Mouse (Mus musculus) heart, postnatal 4 days (tissue): ENCODE data around the gene Sypl. TPM values are rescaled to one million over a fixed set of nuclear protein-coding genes. Genes with fewer than 3 reads are reported as not detected.
A peak's percentile ranks its signal among the peaks of the same experiment; 100 is the strongest.
"Not testable (repeated sequence)": the region's sequence is repeated elsewhere in the genome, so short reads cannot be mapped to it uniquely, and the experiment has no call there.

Experiments
- DNase-seq: peaks from one replicate; pipeline ENCODE4 v3.0.0; 2021
- total RNA-seq, 2 experiments: library from RNA; stranded (reverse); gene quantifications; 2 replicates each; pipeline ENCODE4 v1.2.3; 2021

Gene Sypl
- total RNA-seq, 2 experiments from 2014 or later = 83.3 to 87.0 TPM

DNA sequence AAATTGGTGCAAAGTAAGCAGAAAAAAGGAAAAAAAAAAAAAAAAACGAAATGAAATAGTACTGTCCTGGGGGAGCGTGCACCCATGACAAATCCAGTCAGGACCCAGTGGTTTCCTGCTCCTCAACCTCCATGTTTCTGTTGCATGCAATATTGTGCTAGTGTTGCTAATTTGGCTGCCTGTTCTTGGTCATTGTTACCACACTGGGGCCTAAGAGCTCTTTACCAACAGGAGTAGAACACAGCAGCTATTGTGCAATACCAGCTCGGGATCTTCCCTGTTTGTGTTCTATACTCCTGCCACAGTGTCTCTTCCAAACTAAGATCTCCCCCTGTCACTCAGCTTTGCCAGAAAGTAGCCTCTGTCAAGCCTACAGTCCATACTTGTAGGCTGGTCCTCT lies 9.7 kb upstream of the Sypl start:
- no peak for DNase-seq

DNA sequence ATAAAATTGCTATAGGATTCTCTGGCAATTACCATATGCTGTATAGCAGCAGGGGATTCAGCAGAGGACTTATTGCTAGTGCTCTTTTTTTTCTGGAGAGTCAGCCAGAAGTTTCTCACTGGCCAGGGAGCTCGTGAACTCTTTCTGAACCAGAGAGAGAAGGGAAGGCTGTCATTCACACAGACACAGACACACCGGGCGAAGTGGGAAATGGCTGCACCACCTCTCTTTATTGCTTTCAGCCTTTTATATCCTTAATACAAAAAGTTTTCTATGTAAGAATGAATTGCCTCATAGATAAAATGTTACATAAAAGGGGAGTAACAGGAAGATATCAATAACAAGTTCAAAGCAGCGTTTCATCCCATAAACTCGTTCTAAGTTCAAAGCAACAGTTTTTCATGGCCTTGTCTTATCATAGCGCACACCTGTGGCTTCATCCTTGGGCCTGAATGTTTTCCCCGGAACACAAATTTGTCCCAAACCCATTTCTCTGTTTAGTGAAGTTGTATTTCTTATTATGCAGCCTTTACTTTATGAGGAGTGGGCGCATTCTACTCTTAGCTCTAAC lies 8.7 kb upstream of the Sypl start:
- no peak for DNase-seq

DNA sequence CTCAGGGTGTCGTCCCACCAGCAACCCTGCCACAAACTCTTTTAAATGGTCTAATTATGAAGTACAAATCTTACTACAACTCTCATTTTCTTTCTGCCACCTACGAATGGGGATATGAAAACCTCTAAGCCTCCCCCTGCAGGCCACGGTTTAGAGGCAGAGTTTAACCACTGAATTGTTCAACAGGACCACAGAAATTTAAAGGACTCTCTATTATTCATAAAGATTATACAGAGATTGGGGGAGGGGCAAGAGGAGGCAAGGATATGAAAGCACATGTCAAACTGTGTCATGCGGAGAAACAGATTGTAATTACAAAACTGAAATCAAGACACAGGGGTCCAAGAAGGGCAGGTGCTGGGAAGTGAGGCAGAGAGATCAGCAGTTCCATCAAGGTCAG lies 7.3 kb upstream of the Sypl start:
- DNase-seq = no peak

- peak; percentile 51 for DNase-seq
Observed at GRCm38 (mm10) chr12:32952416-32952815, 1.3 kb upstream of the Sypl start.

DNA sequence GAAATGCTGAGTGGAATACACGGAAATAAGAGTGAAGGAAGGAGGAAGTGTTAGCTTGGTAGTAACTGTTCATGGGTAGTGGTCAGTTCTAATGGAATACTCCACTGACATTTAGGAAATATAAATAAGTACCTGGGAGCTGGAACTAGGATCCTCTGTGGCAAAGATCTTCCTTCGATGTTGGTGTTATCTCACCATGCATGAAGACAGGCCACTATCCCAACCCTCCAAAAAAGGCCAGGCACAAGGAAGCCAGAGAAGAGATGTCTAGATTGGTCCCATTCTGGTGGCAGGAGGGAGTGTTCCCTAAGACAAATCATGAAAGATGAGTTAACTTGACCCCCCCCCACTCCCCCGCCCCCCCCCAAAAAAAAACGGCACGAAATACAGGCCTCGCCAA lies 625 bp upstream of the Sypl start:
- DNase-seq = no peak

GRCm38 (mm10) chr12:32954216-32955021 lies 728 bp downstream of the Sypl start:
- DNase-seq = no peak

DNA sequence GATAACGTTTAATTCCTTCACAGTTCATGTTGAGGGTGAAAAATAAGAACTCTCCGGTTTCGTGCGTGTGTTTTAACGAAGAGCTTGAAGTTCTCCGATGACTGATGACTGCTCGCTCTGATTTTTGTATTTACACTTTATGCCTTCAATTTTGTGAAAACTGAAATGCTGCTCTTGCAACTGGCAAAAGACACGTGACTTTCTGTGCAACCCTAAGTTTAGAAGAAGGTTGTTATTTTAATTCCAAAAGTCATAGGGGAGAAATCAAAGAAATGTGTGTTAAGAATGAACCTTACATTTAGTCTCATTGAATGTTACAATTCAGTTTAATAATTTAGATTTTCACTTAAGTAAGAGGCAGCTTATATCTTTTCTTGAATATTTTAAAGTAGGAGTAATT lies 1.3 kb downstream of the Sypl start:
- no peak for DNase-seq

DNA sequence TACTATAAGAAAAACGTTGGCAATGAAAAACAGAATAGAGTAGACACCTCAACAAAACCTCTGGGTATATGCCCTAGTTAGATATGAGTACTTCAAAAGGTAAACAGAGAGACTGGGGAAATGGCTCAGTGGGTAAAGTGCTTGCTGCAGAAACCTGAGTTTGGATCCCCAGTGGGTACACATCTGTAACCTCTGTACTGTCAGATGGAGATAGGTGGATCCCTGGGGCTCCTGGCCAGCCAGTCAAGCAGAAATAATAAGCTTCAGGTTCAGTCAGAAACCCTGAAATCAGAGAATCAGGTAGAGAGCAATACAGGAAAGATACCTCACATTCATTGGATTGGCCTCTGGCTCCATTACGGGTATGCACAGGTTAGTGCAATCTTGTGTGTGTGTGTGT lies 3.5 kb downstream of the Sypl start:
- DNase-seq = no peak

DNA sequence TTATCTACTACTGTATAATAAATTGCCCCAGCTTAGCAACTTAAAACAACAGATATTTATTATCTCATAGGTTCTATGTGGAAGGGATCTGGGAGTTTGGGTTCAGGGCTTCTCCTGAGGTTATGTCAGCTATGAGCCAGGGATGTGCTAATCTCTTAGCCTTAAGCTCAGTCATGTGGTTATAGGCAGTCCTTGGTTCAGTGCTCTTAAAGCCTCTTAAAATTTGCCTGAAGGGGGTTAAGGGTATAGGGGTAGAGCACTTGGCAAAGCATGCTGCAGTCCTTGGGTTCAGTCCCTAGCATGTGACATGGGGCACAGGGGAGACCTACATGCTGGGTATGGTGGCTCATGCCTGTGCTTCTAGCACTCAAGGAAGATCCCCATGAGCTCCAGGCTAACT lies 8.4 kb downstream of the Sypl start:
- DNase-seq = no peak

- no peak for DNase-seq
Observed at GRCm38 (mm10) chr12:32963858-32964257, 10.2 kb downstream of the Sypl start.

DNA sequence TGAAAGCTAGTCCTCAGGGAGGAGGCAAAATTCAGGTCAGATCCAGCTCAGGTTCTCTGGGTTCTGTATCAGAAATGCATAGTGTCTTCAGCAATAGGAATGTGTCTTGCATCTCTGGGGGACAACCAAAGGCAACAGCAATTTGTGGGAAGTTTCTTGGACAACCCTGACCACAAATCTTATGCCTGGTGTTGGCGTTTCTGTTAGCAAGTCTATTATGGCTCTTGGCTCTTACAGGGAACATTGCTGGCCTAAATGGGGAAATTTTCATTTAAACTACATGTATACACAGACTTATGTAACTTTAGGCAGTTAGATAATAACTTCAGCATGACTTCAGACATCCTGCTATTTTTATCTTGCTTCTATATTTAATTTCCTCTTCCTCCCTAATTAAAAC lies 18.6 kb downstream of the Sypl start:
- no peak for DNase-seq

DNA sequence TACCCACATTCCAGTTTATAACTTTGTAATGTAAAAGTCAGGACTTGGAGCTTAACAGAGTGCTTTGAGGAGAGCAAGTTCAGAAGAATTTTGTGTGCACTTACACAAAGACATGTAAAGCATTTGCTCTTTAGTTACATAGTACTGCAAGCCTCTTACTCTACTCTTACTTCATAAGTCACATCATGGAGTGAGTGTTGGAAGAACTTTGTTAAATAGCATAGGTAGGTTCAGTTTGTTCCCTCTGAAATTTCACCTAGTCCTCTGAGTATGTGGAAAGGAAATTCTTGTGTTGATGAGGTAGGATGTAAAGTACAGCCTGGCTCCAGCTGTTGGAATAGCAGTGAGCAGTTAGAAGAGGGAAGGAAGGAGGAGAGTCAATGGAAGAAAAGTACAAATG lies 21.2 kb downstream of the Sypl start:
- DNase-seq = no peak

DNA sequence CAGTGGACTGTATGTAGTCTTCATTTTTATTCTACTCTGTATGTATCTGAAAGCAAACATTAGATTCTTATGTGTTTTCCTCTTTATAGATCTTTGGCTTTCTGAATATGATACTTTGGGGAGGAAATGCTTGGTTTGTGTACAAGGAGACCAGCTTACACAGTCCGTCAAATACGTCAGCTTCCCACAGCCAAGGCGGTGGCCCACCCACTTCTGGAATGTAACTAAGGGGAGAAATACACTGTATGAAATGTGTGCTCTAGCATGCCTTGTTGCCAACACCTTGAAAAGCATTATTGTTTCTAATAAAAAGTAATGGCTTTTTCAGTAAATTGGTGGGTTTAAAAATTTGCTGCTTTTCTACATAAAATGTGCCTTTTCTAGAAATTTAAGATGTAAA lies 21.8 kb downstream of the Sypl start:
- no peak for DNase-seq

DNA sequence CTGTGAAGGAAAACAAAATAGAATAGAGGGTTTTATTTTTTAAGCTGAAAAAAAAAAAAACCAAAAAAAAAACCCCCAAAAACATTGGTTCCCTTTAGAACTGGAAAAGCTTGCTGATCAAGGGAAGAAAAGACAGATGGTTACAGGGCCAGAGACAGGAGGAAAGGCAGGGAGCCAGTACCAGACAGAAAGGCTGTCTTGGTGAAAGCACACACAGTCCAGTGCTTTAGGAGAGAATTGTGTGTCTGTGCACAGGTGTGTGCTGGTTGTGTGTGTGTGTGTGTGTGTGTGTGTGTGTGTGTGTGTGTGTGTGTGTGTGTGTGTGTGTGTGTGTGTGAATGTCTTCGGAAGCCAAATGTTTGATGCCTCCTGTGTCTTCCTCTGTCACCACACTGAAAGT lies 28.9 kb downstream of the Sypl start:
- DNase-seq = no peak

DNA sequence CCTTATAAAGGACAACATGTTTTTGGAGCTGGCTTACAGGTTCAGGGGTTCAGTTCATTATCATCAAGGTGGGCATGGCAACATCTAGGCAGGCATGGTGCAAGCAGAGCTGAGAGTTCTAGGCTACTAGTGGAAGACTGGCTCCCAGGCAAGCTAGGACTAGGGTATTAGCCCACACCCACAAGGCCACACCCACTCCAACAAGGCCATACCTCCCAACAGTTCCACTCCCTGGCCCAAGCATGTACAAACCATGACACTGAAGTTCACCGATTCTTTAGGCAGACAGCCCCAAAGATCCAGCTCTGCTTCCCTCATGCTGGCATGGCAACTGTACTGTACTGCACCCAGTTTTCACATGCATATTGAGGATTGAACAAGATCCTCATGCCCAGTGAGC lies 29.4 kb downstream of the Sypl start:
- no peak for DNase-seq

DNA sequence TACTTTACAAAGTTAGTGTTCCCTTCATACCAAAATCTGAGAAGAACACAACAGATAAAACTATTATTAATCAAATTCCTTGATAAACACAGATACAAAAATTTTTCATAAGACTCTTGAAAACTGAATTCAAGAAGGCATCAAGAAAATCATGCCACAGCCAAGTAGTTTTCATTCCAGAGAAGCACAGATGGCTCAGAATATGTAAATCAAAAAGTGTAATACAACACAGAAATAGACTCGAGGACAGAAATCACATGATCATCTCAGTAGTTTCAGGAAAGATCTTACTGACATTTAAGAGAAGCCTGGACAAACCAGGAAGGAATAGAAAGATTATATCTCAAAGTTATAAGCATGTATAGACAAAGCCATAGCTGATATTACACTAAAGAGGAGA lies 32.6 kb downstream of the Sypl start:
- no peak for DNase-seq

- DNase-seq = peak; percentile 27
Observed at GRCm38 (mm10) chr12:32989731-32990130, 36.0 kb downstream of the Sypl start.

DNA sequence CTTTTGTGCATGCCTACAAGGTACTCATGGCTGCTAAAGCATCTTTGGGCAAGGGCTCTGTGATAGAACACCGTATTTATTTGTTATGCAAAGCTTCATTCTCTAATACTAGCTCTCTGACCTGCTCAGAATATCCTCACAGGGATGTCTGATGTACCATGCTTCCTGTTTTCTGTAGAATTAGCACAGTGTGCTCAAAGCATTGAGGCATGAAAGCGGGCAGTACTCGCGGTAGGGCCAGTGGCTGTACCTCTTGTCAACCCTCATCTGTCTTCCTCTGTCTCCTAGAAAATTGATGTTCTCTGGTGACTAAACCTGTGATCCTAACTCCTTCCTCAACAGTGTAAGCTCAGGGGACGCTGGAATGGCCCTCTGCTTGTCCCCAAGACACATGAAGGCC lies 40.4 kb downstream of the Sypl start:
- DNase-seq = no peak

DNA sequence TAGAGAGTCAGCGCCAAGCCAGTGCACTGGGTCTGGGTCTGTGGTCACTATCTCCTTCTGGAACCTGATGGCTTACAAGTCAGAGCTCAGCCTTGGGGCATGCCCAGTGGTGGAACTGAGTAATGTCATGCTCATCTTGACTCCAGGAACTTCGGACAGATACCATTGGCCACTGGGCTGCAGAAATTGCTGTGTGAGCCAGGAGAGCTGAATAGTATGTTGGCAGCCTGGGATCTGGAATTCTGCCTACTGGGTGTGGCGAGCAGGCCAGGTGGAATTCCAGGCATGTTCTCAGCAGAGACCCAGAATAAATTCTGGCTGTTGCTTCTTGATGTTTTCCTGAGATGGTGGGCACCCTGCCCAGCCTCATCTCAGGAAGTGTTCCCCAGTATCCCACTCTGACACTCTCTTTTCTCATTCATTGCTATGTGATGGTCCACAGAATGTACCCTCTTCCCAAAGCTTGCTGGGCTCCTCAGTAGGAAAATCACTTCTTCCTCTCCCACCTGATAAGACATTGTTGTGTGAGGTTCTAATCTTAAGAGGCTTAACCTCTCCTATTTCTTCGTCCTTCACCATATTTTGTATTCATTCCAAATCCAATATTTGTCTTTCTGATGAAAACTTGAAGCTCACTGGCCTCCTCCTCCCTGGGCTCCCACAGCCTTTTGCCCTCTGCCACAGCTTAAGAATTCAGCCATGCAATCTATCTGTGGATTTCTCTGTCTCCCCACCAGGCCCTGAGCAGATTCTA lies 41.6 kb downstream of the Sypl start:
- peak; percentile 61 for DNase-seq

DNA sequence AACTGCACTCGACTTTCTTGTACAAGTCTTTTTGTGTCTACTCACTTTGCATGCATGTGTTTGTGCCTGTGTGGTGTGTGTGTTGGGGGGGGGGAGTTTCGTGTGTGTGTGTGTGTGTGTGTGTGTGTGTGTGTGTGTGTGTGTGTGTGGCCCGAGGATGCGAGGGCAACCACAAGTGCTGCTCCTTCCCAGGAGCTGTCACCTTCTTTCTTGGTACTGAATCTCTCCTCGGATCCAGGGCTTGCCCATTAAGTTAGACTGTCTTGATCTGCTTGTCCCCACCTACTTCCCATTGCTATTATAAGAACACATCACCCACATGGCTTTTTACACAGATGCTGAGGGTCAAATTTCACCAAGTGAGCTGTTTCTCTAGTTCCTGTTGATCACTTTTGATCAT lies 45.1 kb downstream of the Sypl start:
- DNase-seq = no peak

DNA sequence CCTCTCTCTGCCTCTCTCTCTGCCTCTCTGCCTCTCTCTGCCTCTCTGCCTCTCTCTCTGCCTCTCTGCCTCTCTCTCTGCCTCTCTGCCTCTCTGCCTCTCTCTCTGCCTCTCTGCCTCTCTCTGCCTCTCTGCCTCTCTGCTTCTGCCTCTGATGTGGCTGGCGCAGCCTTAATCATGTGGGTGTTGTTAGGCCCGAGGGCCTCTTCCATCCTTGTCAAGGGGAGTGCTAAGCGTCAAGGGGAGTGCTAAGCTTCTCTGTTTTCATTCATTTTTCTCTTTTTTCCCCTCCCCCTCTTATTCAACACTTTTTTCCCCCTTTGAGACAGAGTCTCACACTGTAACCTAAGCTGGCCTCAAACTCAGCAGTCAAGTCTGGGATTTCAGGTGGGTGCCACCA lies 46.1 kb downstream of the Sypl start:
- DNase-seq = not testable (repeated sequence)

GRCm38 (mm10) chr12:33000402-33000801 lies 46.7 kb downstream of the Sypl start:
- DNase-seq = no peak

- no peak for DNase-seq
Observed at GRCm38 (mm10) chr12:33003339-33003965, 49.8 kb downstream of the Sypl start.
